Mouse (Mus musculus) forebrain, embryonic 11.5 days (tissue): ENCODE measurements around the gene Acad10. TPM values are rescaled to one million over a fixed set of nuclear protein-coding genes. Genes with fewer than 3 reads are reported as not detected.
A peak's percentile ranks its signal among the peaks of the same experiment; 100 is the strongest.

Experiments
- ATAC-seq: fragments of 200-750 bp; cut with Nextera tagmentation; replicated peaks from 2 replicates; pipeline ENCODE4 v1.8.0; 2017; ENCODE audit warnings: moderate TSS enrichment; ENCODE audit not compliant: low FRiP score
- DNase-seq: peaks from one replicate; pipeline ENCODE4 v3.0.0-alpha.2; 2017; ENCODE audit warnings: low spot score
- H3K27ac ChIP-seq: fragments of 300-500 bp; sonication (generic); 2 replicates; pipeline ENCODE4 v1.5.1; 2014; ENCODE audit warnings: low read depth, low read length
- H3K27me3 ChIP-seq: fragments of 300-500 bp; sonication (generic); 2 replicates; pipeline ENCODE4 v1.6.1; 2014; ENCODE audit warnings: mild to moderate bottlenecking, low read length, mixed read lengths; ENCODE audit not compliant: control insufficient read depth, insufficient read depth
- H3K36me3 ChIP-seq: fragments of 300-500 bp; sonication (generic); 2 replicates; pipeline ENCODE4 v1.6.1; 2014; ENCODE audit warnings: mild to moderate bottlenecking, low read length, moderate library complexity, mixed read lengths; ENCODE audit not compliant: control insufficient read depth, insufficient read depth
- H3K4me1 ChIP-seq: fragments of 300-500 bp; sonication (generic); replicated peaks from 2 replicates; pipeline ENCODE4 v1.6.1; 2014; ENCODE audit warnings: low read length, mixed read lengths; ENCODE audit not compliant: control insufficient read depth, insufficient read depth
- H3K4me2 ChIP-seq: fragments of 300-500 bp; sonication (generic); 2 replicates; pipeline ENCODE4 v1.6.1; 2014; ENCODE audit warnings: low read depth, mild to moderate bottlenecking, low read length, moderate library complexity, mixed read lengths; ENCODE audit not compliant: severe bottlenecking
- H3K4me3 ChIP-seq: fragments of 300-500 bp; sonication (generic); 2 replicates; pipeline ENCODE4 v1.5.1; 2014; ENCODE audit warnings: low read depth, low read length
- H3K9ac ChIP-seq: fragments of 300-500 bp; sonication (generic); 2 replicates; pipeline ENCODE4 v1.6.1; 2014; ENCODE audit warnings: low read length
- H3K9me3 ChIP-seq: fragments of 300-500 bp; sonication (generic); 2 replicates; pipeline ENCODE4 v1.6.1; 2016; ENCODE audit warnings: low read length, mixed read lengths; ENCODE audit not compliant: control insufficient read depth
- WGBS: fragments of 180-500 bp; shearing (Covaris S2); extraction: QIAGEN DNeasy Blood & Tissue Kit; methylation state at CpG from one replicate; pipeline ENCODE4 v1.1.7; 2014; 5-methylcytosine and 5-hydroxymethylcytosine counted together
- polyA plus RNA-seq: library from polyadenylated mRNA; unstranded; fragments of >200 nt; fragmentation: Nextera tagmentation; extraction: Ambion mirVana; gene quantifications from 2 replicates; pipeline ENCODE4 v1.2.1, GENCODE M21; 2014

Acad10 gene
- polyA plus RNA-seq, 1 experiment from 2014 or later, result 1.9 TPM

DNA sequence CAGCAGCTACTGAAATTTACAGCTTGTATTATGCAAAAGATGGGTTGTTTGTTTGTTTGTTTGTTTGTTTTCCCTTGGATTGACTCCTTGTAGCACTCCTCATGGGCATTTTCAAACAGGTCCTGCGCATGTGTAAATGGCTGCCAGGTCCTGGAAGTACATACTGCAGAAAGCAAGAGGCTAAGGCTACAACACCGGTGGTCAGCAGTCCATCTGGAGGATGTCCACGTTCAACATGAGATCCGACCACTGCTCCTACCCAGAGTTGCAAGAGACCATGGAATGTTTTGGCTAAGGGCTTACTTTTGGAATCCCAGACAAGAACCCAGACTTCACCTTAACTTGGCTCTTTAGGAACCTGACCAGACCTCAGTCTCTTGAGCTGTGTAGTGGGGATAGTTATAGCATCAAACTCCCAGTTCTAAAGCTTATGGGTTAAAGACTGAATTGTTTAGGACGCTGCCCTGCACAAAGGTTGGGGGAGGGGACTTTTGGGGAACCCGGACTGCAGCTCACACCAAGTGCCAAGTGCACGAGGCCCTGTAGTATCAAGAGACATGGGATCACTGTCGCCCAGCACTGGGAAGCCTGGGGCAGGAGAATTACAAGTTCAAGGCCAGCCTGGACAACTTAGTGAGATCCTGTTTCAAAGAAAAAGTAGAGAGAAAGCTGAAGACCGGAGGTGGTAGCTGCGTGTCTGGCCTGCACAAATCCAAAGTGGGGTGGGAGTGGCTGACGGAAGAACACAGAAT is 68.1 kb downstream of the Acad10 start:
- no peaks in the 10 kb centered on the region for H3K9me3 ChIP-seq
- no peaks in the 10 kb centered on the region for H3K36me3 ChIP-seq
- H3K9ac ChIP-seq, result no peak overlapping the region; the same call in 1 of the 2 replicates
- H3K27ac ChIP-seq, result no peak overlapping the region
- WGBS, result 72% methylated on average over 11 of the region's 11 CpGs
- DNase-seq, result no peak
- H3K27me3 ChIP-seq, result no peaks in the 10 kb centered on the region
- H3K4me3 ChIP-seq, result peak overlapping the region; percentile 59
- peak overlapping the region; percentile 76 for H3K4me2 ChIP-seq
- ATAC-seq, result no peak
- H3K4me1 ChIP-seq, result peaks cover 7% of the 10 kb centered on the region; the same call in 1 of the 2 replicates

DNA sequence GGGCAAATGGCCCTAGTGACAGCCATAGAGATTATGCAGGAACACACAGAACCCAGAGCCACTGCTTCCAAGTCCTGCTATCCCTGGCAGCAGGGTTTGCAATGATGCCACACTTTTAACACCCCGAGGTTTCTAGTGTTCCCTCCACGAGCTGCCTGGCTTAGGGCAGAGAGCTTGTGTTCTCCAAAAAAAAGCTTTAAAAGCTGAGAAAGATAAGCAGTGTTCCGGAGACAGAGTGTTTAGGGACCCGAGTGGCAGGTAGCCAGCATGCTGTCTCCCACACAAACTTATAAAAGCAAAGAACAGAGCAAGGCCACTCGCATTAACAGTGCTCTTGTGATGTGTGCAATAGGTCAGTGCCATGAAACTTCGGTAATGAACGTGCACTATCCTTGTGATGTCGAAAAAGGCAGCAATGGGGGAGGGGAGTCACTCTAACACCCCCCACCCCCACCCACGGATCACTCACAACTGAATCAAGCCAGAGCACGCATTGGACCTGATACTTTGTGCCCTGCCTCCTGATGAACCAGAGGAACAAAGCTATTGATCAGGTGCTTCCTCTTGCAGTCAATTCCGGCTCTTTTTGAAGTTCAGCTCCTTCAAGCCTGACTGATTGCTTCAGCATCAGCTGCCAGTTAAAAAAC is 68.8 kb downstream of the Acad10 start:
- H3K27me3 ChIP-seq, result no peaks in the 10 kb centered on the region
- 84% methylated on average over 11 of the region's 11 CpGs for WGBS
- peaks cover 7% of the 10 kb centered on the region; the same call in 1 of the 2 replicates for H3K4me1 ChIP-seq
- no peak overlapping the region for H3K9ac ChIP-seq
- no peaks in the 10 kb centered on the region for H3K9me3 ChIP-seq
- no peak for ATAC-seq
- no peak overlapping the region for H3K4me3 ChIP-seq
- H3K4me2 ChIP-seq, result no peak overlapping the region
- no peak overlapping the region for H3K27ac ChIP-seq
- no peaks in the 10 kb centered on the region for H3K36me3 ChIP-seq
- DNase-seq, result no peak

DNA sequence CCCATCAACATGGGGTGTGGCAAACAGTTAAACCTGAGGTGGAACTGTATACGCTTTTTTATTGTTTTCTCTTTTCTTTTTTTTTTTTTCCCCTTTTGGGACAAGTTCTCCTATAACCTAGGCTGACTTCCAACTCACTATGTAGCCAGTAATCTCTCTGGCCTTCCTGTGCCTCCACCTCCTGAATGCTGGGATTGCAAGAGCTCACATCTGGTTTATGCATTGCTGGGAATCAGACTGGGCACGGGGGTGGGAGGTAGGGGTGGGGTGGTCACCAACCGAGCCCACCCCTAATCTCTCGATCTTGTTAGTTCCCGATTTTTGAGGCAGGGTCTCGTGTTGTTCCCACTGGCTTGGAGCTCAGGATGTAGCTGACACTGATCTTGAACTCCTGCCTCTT is 70.4 kb downstream of the Acad10 start:
- H3K9me3 ChIP-seq, result no peaks in the 10 kb centered on the region
- no peak overlapping the region for H3K9ac ChIP-seq
- no peak for DNase-seq
- no peaks in the 10 kb centered on the region for H3K27me3 ChIP-seq
- H3K4me3 ChIP-seq, result no peak overlapping the region
- peaks cover 7% of the 10 kb centered on the region; the same call in 1 of the 2 replicates for H3K4me1 ChIP-seq
- H3K27ac ChIP-seq, result no peak overlapping the region
- ATAC-seq, result no peak
- H3K36me3 ChIP-seq, result no peaks in the 10 kb centered on the region
- H3K4me2 ChIP-seq, result no peak overlapping the region
- WGBS, result 89% methylated on average over 6 of the region's 6 CpGs

DNA sequence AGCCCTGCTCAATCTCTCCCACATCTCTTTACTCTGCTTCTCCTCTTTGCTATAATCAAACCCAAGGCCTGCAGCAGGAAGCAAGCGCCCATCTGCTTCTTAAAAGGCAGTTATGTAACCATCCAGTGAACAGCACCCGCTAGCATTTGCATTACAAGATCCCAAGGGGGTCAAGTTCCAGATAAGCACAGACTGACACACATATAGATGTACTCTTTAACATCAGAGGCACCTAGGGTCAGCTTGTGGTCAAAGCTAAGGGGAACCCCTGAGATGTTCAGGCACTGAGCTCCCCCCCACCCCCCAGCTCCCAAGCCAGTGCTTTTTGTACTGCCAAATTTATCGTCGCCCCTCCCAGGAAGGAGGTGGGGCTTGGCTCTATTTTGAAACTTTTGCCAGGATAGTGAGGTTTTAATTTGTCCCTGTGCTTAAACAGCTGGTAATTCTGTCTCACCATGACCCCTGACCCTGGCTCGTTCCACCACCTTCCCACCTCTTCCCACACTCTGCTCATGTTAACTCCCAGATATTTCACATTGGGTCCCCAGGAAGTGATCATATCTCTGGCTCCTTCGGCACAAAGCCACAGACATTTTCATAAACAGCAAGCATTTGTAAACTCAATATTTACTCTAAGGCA is 73.8 kb downstream of the Acad10 start:
- Histone ChIP-seq H3K9ac (no peak overlapping the region), H3K27me3 (no peaks in the 10 kb centered on the region), H3K4me2 (no peak overlapping the region), H3K4me3 (no peak overlapping the region), H3K27ac (no peak overlapping the region), H3K9me3 (no peaks in the 10 kb centered on the region), H3K36me3 (no peaks in the 10 kb centered on the region), H3K4me1 (no peaks in the 10 kb centered on the region)
- ATAC-seq (no peak), DNase-seq (no peak)
- WGBS, result 88% methylated on average over 6 of the region's 6 CpGs

DNA sequence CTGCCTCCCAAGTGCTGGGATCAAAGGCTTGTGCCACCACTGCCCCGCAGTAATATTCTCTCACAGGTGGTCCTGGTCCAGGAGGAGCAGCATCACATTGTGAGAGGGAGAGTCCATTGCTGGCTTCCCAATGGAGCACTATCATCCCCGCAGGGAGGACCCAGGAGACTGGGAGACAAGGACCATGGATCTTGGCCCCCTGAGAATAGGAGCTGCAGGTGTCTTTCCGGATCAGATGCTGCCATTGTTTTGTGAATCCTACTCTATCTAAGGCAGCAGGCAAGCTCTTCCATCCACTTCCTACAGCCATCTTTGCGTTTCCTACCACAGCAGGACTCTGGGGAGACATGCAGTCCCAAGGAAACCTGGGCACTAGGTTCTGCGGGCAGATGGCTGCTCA is 74.6 kb downstream of the Acad10 start:
- Histone ChIP-seq H3K4me3 (no peak overlapping the region), H3K4me2 (no peak overlapping the region), H3K9me3 (no peaks in the 10 kb centered on the region), H3K27me3 (no peaks in the 10 kb centered on the region), H3K27ac (no peak overlapping the region), H3K4me1 (no peaks in the 10 kb centered on the region), H3K36me3 (no peaks in the 10 kb centered on the region), H3K9ac (no peak overlapping the region)
- WGBS, result 86% methylated on average over 5 of the region's 5 CpGs
- DNase-seq, result no peak
- ATAC-seq, result no peak

DNA sequence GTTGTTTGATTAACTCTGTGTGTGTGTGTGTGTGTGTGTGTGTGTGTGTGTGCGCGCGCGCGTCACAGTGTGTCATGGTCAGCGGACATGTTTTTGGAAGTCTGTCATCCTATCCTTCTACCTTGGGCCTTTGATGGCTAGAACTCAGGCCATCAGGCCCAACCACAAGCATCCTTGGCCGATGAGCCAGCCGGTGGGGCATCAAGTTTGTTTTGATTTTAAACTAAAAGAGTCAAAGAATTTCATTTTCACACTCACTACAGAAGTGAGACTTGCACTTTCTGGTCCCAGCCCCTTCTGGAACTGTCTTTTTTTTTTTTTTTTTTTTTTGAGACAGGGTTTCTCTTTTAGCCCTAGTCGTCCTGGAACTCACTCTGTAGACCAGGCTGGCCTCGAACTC is 75.3 kb downstream of the Acad10 start:
- Histone ChIP-seq H3K4me1 (no peaks in the 10 kb centered on the region), H3K27me3 (no peaks in the 10 kb centered on the region), H3K9me3 (no peaks in the 10 kb centered on the region), H3K36me3 (no peaks in the 10 kb centered on the region), H3K27ac (no peak overlapping the region), H3K9ac (no peak overlapping the region), H3K4me3 (no peak overlapping the region), H3K4me2 (no peak overlapping the region)
- ATAC-seq (no peak), DNase-seq (no peak)
- 95% methylated on average over 10 of the region's 10 CpGs for WGBS

DNA sequence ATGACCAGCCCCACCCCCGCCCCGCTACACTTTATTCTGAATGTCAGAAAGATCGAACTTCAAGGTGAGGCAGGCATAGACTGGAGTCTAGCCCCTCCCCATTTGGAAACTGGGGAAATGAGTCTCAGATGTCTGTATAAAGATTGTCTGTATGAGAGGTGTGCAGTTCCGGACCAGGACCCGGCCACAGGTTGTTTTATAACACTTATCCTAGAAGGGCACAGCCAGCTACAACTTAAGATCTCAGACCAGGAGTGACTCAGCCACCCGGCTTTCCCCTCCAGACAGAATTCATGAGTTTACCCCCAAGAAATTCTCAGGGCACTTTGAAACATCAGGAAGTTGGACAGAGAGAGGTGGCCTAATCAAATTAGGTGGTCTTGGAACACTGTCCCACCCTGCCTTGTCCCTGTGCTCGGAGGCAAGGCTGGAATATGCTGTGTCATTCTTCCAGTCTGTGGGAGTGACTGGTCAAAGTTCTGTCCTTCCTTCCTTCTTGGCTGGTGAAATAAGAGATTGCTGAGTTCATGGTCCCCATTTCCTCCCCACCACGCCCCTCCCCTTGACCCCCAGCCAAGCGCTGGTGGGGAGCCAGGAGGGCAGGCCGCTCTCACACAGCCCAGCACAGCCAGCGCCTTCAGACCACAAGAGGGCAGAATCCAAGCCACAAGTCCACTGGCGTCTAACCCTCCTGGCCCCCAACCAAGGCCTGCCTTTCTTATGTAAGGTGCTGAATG is 76.4 kb downstream of the Acad10 start:
- no peak for ATAC-seq
- 64% methylated on average over 12 of the region's 12 CpGs for WGBS
- Histone ChIP-seq H3K4me2 (no peak overlapping the region), H3K4me3 (no peak overlapping the region), H3K27me3 (no peaks in the 10 kb centered on the region), H3K4me1 (no peaks in the 10 kb centered on the region), H3K36me3 (no peaks in the 10 kb centered on the region), H3K9ac (no peak overlapping the region), H3K9me3 (no peaks in the 10 kb centered on the region), H3K27ac (no peak overlapping the region)
- DNase-seq, result peak; percentile 60

DNA sequence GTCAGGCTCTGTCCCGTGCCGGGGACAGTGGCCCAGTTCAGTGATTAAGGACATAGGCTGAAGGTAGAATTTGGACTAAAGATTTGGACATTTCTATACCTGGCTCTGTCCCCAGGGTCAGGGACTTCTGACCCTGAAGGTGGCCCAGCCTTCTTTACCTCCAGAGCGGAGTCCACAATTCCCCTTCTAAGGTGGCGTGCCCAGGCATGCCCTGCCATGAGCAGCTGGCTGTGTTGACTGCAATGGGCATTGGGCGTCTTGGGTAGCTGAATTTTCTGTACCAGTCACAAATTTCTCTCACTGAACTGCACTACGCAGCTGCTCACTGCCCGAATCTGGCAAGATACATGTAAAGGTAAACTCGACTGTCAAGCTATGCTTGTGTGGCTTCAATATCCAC is 78.4 kb downstream of the Acad10 start:
- Histone ChIP-seq H3K9me3 (no peaks in the 10 kb centered on the region), H3K9ac (no peak overlapping the region), H3K4me2 (no peak overlapping the region), H3K27me3 (no peaks in the 10 kb centered on the region), H3K4me1 (no peaks in the 10 kb centered on the region), H3K27ac (no peak overlapping the region), H3K4me3 (no peak overlapping the region), H3K36me3 (no peaks in the 10 kb centered on the region)
- no peak for ATAC-seq
- no peak for DNase-seq
- 94% methylated on average over 8 of the region's 8 CpGs for WGBS
